Mouse (Mus musculus) forebrain, embryonic 16.5 days (tissue): ENCODE measurements around the gene Zfp575. TPM values are rescaled to one million over a fixed set of nuclear protein-coding genes. Genes with fewer than 3 reads are reported as not detected.

Experiments
- ATAC-seq: fragments of 200-750 bp; cut with Nextera tagmentation; 2 replicates; pipeline ENCODE4 v1.8.0; 2017; ENCODE audit warnings: mild to moderate bottlenecking, moderate library complexity
- H3K27ac ChIP-seq: fragments of 300-500 bp; sonication (generic); 2 replicates; pipeline ENCODE4 v1.5.1; 2014; ENCODE audit warnings: low read length, control low read depth
- H3K27me3 ChIP-seq: fragments of 300-500 bp; sonication (generic); replicated peaks from 2 replicates; pipeline ENCODE4 v1.6.1; 2014; ENCODE audit warnings: low read length; ENCODE audit not compliant: control insufficient read depth, insufficient read depth
- H3K36me3 ChIP-seq: fragments of 300-500 bp; sonication (generic); 2 replicates; pipeline ENCODE4 v1.6.1; 2014; ENCODE audit not compliant: control insufficient read depth, insufficient read depth
- H3K4me1 ChIP-seq: fragments of 300-500 bp; sonication (generic); replicated peaks from 2 replicates; pipeline ENCODE4 v1.6.1; 2014; ENCODE audit warnings: low read length; ENCODE audit not compliant: control insufficient read depth, insufficient read depth
- H3K4me2 ChIP-seq: fragments of 300-500 bp; sonication (generic); 2 replicates; pipeline ENCODE4 v1.6.1; 2014; ENCODE audit warnings: mild to moderate bottlenecking, low read length, control low read depth
- H3K4me3 ChIP-seq: fragments of 300-500 bp; sonication (generic); replicated peaks from 2 replicates; pipeline ENCODE4 v1.5.1; 2014; ENCODE audit warnings: mild to moderate bottlenecking, low read length, control low read depth
- H3K9ac ChIP-seq: fragments of 300-500 bp; sonication (generic); replicated peaks from 2 replicates; pipeline ENCODE4 v1.6.1; 2014; ENCODE audit warnings: low read depth, low read length, control low read depth
- H3K9me3 ChIP-seq: fragments of 300-500 bp; sonication (generic); 2 replicates; pipeline ENCODE4 v1.6.1; 2016; ENCODE audit warnings: low read length; ENCODE audit not compliant: control insufficient read depth
- WGBS: fragments of 180-500 bp; shearing (Covaris S2); extraction: QIAGEN DNeasy Blood & Tissue Kit; methylation state at CpG from one replicate; pipeline ENCODE4 v1.1.7; 2014; 5-methylcytosine and 5-hydroxymethylcytosine counted together
- polyA plus RNA-seq: library from polyadenylated mRNA; unstranded; fragments of >200 nt; fragmentation: Nextera tagmentation; extraction: Ambion mirVana; gene quantifications from 2 replicates; pipeline ENCODE4 v1.2.1, GENCODE M21; 2015

Zfp575 gene
- polyA plus RNA-seq = 9.9 and 11.7 TPM in 2 replicates

DNA sequence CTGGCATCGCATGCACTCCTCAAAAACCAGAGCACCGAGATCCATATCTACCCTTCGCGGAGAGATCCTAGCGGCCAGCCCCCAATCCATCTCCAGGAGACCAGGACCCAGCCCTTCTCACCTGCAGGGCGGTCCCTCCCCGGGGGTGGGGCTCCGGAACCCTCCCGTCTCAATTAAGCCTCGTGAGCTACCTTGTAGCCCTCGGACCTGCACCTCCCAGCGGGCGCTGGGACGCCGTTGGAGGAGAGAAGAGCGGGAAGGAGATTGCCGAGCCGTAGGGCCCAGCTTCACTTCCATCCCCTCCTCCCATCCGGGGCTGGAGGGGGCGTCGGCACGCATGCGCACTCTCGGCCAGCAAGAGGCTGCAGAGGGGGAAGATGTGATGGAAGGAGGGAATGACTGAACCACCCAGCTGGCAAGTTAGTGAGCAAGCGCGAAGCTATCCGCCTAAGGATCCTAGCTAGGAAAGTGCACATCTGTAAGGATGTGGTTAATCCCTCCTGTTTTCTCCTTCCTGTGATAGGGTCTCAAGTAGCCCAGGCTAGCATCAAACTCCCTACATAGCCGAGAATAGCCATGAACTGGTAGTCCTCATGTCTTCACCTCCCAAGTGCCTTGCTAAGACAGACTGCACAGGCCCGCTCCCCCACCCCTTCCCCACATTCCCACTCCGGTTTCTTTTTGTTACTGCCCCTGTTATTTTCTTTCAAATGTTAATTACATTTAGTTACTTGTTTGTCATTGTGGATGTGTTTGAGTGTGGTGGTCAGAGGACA is at the start of gene Zfp575, which contains the start of gene Ethe1:
Gene Zfp575, minus strand, starts transcription at position 312 of the 776 bp plus-strand sequence.
Gene Ethe1, plus strand, starts transcription at position 214 of the 776 bp plus-strand sequence.
- Histone ChIP-seq H3K27me3 (peaks cover 18% of the 10 kb centered on the region), H3K4me2 (peak within 1 kb of the TSS; percentile 66), H3K9me3 (no peaks in the 10 kb centered on the region), H3K27ac (peak within 1 kb of the TSS; percentile 52; the same call in 1 of the 2 replicates), H3K9ac (peak within 1 kb of the TSS; percentile 79), H3K4me1 (peaks cover 12% of the 10 kb centered on the region), H3K36me3 (no peaks in the 10 kb centered on the region), H3K4me3 (peak within 1 kb of the TSS; percentile 64)
- 2% methylated on average over 30 of the region's 30 CpGs for WGBS
- ATAC-seq = peak; percentile 84

DNA sequence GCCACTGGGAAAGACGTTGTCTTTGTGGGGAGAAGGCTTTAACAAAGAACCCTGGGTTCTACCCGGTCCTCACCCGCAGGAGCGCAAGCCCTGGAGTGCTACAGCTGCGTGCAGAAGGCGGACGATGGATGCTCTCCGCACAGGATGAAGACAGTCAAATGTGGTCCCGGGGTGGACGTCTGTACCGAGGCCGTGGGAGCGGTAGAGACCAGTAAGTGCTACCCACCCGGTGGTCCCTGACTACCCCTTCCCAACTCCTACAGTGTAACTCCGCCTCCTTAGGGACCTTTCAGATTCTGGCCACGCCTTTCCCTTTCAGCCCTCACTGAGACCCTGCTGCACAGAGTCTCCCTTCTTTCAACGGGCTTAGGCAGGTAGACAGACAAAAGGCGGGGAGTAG is 49.6 kb upstream of the Zfp575 start:
- no peak overlapping the region; the same call in 1 of the 2 replicates for H3K4me3 ChIP-seq
- ATAC-seq = peak; percentile 40; the same call in 1 of the 2 replicates
- H3K27me3 ChIP-seq = peaks cover 41% of the 10 kb centered on the region
- no peak overlapping the region for H3K4me2 ChIP-seq
- no peaks in the 10 kb centered on the region for H3K9me3 ChIP-seq
- WGBS = 2% methylated on average over 18 of the region's 18 CpGs
- H3K4me1 ChIP-seq = peaks cover 9% of the 10 kb centered on the region
- H3K9ac ChIP-seq = no peak overlapping the region
- H3K27ac ChIP-seq = no peak overlapping the region
- no peaks in the 10 kb centered on the region for H3K36me3 ChIP-seq

DNA sequence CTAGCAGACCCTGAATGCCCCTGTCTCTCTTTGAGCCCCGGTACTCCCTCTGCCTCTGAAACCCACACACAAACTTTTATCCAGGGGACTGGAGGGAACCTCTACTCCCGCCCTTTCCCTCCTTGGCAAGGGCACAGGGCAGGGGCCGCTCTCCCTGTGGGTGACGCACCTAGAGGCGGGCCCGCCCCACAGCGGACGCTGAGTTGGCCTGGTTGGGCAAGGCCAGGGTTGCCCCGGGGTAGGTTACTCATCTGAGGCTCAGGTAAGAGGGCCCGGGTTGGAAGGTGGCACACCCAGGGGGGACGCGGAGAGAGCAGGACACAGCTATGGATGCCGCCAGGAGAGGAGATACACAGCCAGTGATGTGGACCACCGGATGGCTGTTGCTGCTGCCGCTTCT is 48.8 kb upstream of the Zfp575 start, which contains the start of gene Lypd3:
Gene Lypd3, plus strand, starts transcription at position 287 of the 400 bp plus-strand sequence.
- no peaks in the 10 kb centered on the region for H3K9me3 ChIP-seq
- H3K4me1 ChIP-seq = peaks cover 9% of the 10 kb centered on the region
- WGBS = 14% methylated on average over 15 of the region's 15 CpGs
- ATAC-seq = no peak
- no peaks in the 10 kb centered on the region for H3K36me3 ChIP-seq
- no peak within 1 kb of the TSS; the same call in 1 of the 2 replicates for H3K4me3 ChIP-seq
- no peak within 1 kb of the TSS for H3K4me2 ChIP-seq
- H3K27me3 ChIP-seq = peaks cover 41% of the 10 kb centered on the region
- no peak within 1 kb of the TSS for H3K27ac ChIP-seq
- H3K9ac ChIP-seq = no peak within 1 kb of the TSS

DNA sequence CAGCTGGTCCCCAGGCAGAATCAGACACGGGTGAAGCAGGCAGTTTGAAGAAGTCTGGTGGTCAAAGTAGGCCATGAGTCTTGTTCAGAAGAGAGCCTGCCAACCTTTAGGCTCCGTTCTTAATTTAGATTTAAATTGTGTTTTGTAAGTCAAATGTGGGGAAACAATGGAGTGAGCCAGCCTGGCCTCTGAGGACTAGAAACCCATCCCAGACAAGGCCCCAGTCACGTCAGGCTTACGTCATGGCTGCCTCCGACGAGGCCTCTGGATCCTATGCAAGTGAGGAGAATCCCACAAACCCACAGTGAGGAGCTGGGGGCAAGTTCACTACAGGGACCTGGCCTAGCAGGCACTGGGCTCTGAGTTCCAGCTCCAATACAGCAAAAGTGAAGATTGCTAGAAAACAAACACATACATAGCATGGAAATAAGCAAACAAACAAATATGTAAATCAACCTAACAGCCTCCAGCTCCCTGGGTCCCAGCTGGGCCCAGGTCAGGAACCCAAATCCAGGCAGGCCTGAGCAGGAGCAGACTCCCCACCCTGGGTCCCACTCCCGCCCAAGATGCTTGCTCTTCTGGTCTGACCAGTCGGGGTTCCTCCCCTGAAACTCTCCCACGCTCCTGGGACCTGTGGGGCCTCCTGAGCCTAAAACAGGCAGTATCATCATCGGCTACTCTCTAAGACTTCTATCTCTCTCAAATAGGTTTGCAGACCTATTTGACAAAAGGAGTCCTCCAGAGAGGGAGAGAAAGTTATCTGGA is 42.9 kb upstream of the Zfp575 start:
- no peaks in the 10 kb centered on the region for H3K9me3 ChIP-seq
- H3K4me2 ChIP-seq = no peak overlapping the region
- 65% methylated on average over 10 of the region's 10 CpGs for WGBS
- no peaks in the 10 kb centered on the region for H3K36me3 ChIP-seq
- no peak for ATAC-seq
- H3K4me3 ChIP-seq = no peak overlapping the region
- H3K4me1 ChIP-seq = peaks cover 6% of the 10 kb centered on the region
- no peaks in the 10 kb centered on the region for H3K27me3 ChIP-seq
- no peak overlapping the region for H3K9ac ChIP-seq
- no peak overlapping the region for H3K27ac ChIP-seq

DNA sequence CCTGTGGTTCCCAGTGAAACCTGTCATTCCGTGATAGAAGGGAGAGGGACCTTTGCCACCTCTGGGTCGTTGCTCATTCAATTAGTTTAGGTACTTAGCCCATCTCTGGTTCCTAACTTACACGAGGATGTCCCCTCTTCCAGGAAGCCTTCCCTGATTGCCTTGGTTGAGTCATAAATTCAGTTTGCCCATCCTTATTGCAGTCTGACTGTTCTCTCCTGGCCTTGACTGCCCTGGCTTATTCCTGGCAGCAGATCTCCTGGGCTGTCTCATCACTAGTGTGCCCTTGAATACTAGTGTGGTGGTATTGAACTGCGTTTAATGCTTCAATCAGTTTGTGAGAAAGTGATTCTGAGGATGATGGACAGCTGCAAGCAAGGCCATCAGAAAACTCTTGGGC is 42.2 kb upstream of the Zfp575 start:
- Histone ChIP-seq H3K4me1 (peaks cover 6% of the 10 kb centered on the region), H3K36me3 (no peaks in the 10 kb centered on the region), H3K9ac (no peak overlapping the region), H3K27me3 (no peaks in the 10 kb centered on the region), H3K27ac (no peak overlapping the region), H3K4me2 (no peak overlapping the region), H3K9me3 (no peaks in the 10 kb centered on the region), H3K4me3 (no peak overlapping the region)
- no peak for ATAC-seq
- WGBS = 75% methylated on average over 4 of the region's 4 CpGs

DNA sequence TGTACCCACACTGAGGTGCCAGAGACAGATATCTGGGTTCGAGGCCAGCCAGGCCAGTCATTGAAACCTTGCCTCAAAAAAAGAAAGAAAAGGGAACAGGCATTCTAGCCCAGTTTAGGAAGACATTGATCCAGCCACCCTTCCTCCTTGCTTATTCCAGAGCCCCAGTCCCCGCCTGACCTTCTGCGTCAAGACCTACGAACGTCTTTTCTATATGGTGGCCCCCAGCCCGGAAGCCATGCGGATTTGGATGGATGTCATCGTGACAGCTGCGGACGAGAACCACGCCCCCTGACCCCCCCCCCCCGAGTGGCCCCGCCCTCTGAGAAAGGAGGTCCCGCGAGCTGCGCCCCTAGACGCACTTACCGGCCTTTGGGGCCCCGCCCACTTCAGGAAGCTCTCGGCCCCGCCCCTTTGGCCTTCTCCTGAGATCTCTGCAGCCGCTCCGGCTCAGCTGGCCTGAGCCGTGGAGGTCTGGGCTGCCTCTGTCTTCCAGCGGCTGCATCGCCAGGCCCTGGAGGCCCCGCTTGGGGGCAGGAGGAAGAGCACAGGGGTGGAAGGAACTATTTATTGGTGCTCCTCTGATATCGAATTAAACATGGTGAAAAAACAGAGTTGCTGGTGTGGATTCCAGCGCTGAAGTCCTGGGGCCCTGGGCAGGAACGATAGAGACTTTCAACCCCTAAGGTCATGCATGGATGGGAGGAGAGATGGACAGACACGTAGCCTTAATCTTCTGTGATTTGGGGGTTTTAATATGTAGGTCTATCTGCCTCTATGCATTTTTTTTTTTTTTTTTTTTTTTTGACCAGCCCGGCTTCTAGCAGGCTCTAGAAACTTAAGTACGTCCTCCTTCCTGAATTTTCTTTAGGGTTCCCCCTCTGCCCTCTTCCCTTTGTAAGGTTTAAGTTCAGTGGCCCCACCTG is 41.5 kb upstream of the Zfp575 start:
- H3K27me3 ChIP-seq = no peaks in the 10 kb centered on the region
- 8% methylated on average over 31 of the region's 33 CpGs for WGBS
- no peaks in the 10 kb centered on the region for H3K9me3 ChIP-seq
- H3K27ac ChIP-seq = no peak overlapping the region
- ATAC-seq = peak; percentile 71
- H3K4me1 ChIP-seq = peaks cover 6% of the 10 kb centered on the region
- H3K4me2 ChIP-seq = peak overlapping the region; percentile 52
- peak overlapping the region; percentile 31 for H3K4me3 ChIP-seq
- H3K36me3 ChIP-seq = no peaks in the 10 kb centered on the region
- peak overlapping the region; percentile 48; the same call in 1 of the 2 replicates for H3K9ac ChIP-seq

DNA sequence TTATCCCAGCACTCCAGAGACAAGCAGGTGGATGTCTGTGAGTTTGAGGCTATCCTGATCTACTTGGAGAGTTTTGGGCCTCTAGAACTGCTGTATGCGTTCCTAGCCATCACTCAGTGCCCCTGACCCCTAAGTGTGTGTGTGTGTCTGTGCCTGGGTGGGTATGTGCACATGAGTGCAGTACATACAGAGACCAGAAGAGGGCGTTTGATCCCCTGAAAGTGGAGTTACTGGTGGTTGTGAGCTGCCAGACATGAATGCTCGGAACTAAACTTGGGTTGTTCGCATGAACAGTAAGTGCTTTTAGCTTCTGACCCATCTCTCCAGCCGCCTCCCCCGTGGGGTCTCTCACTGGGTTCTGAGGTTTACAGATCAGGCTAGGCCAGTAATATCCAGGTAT is 35.5 kb upstream of the Zfp575 start:
- Histone ChIP-seq H3K9me3 (no peaks in the 10 kb centered on the region), H3K4me2 (no peak overlapping the region), H3K36me3 (no peaks in the 10 kb centered on the region), H3K27ac (no peak overlapping the region), H3K9ac (no peak overlapping the region), H3K4me1 (no peaks in the 10 kb centered on the region), H3K4me3 (no peak overlapping the region), H3K27me3 (no peaks in the 10 kb centered on the region)
- 83% methylated on average over 6 of the region's 6 CpGs for WGBS
- no peak for ATAC-seq

DNA sequence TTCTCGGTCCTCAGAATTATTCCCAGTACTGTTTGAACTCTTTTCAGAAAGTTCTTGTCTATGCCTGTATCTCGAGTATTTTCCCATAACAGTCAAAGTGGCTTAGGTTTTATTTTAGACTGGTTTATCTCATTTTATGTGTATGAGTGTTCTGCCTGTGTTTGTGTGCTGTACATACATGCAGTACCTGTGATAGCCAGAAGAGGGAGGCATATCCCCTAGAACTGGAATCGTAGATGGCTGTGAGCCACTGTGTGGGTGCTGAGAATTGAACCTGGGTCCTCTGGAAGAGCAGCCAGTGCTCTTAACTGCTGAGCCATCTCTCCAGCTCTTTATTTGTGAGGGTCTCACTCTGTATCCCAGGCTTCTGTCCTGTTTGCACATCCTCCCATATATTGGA is 33.8 kb upstream of the Zfp575 start:
- Histone ChIP-seq H3K27me3 (no peaks in the 10 kb centered on the region), H3K4me1 (no peaks in the 10 kb centered on the region), H3K9ac (no peak overlapping the region), H3K4me3 (no peak overlapping the region), H3K27ac (no peak overlapping the region), H3K9me3 (no peaks in the 10 kb centered on the region), H3K4me2 (no peak overlapping the region), H3K36me3 (no peaks in the 10 kb centered on the region)
- 85% methylated on average over 3 of the region's 3 CpGs for WGBS
- no peak for ATAC-seq
